In the genomic region with DNA sequence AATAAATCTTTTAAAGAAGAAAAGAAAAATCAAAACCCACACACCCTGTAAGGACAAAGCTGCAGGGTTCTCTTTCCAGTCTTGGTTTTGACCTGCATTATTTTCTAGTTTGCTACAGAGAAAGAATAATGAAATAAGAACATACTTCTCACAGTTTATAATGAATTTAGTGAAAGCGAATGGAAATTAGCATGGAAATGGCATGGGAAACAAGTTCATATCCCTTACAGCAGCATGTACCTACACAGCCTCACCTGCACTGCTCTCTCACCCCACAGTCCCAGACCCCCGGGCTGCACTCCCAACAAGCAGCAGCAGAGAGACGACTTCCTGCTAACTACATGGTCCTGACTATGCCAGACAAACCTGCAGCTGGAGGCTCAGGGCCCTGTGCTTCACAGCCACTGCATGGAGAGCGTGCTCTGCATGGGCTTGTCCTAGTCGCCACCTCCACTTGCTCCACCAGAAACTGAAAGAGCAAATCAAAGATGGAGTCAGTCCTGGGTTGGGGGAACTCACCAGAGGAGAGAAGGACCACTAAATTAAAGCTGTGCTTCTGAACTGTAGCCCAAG, we compare ENCODE assay signal across 8 mouse cellular contexts. TPM values are rescaled to one million over a fixed set of nuclear protein-coding genes. Genes with fewer than 3 reads are reported as not detected.
A peak's percentile ranks its signal among the peaks of the same experiment; 100 is the strongest.
DNase-seq lines count a peak whose midpoint lies in the region; ATAC-seq and TF ChIP-seq lines count a peak whose summit lies in the region.
"Not testable (repeated sequence)": the region's sequence is repeated elsewhere in the genome, so short reads cannot be mapped to it uniquely, and the experiment has no call there.

No protein-coding gene starts in this region.

- TF ChIP-seq CTCF in forebrain, postnatal 0 days (IDR thresholded peaks at IDR 0.05; ENCODE audit: low read depth); kidney, postnatal 0 days (IDR thresholded peaks at IDR 0.05; ENCODE audit: low read depth); lung, embryonic 14.5 days (IDR thresholded peaks at IDR 0.05; ENCODE audit: low read depth); midbrain, postnatal 0 days (IDR thresholded peaks at IDR 0.05): not testable (repeated sequence)

- H3K27me3 ChIP-seq in forebrain, postnatal 0 days (ENCODE audit: insufficient read depth, low read length); hindbrain, embryonic 14.5 days (ENCODE audit: control insufficient read depth, insufficient read depth, low read length); kidney, postnatal 0 days (ENCODE audit: insufficient read depth, low read length); lung, embryonic 14.5 days (ENCODE audit: insufficient read depth, low read length); midbrain, postnatal 0 days (ENCODE audit: insufficient read depth, low read length): not testable (repeated sequence)

- peak; percentile 24 for DNase-seq in embryo, embryonic 10.5 days (ENCODE audit: low spot score)
- DNase-seq in forebrain, postnatal 0 days; lung, embryonic 14.5 days: not testable (repeated sequence)
- peak; percentile 32 for DNase-seq in hindbrain, embryonic 14.5 days (ENCODE audit: low spot score)
- peak; percentile 38 for DNase-seq in kidney, postnatal 0 days (ENCODE audit: low spot score)
- peak; percentile 22 for DNase-seq in midbrain, postnatal 0 days (ENCODE audit: low spot score)
- DNase-seq in thymus, postnatal 0 days (ENCODE audit: low spot score): peak; percentile 17

- H3K4me2 ChIP-seq in forebrain, postnatal 0 days (ENCODE audit: low read depth); hindbrain, embryonic 14.5 days (replicated peaks); kidney, postnatal 0 days (ENCODE audit: low read length); lung, embryonic 14.5 days; midbrain, postnatal 0 days (ENCODE audit: low read depth, low read length, poor library complexity, severe bottlenecking): not testable (repeated sequence)

- H3K27ac ChIP-seq in forebrain, postnatal 0 days (ENCODE audit: low read depth, low read length); hindbrain, embryonic 14.5 days; kidney, postnatal 0 days; lung, embryonic 14.5 days (ENCODE audit: low read depth); midbrain, postnatal 0 days (ENCODE audit: low read depth, low read length): not testable (repeated sequence)

- peak; percentile 21 for ATAC-seq in CD4-positive, CD25-positive, alpha-beta regulatory T cell, adult 4 months
- ATAC-seq in forebrain, postnatal 0 days: peak; percentile 21
- ATAC-seq in hindbrain, embryonic 14.5 days (ENCODE audit: low FRiP score): peak; percentile 28
- peak; percentile 12 for ATAC-seq in kidney, postnatal 0 days (replicated peaks; ENCODE audit: low FRiP score, low read depth)
- peak; percentile 7 for ATAC-seq in lung, embryonic 14.5 days (ENCODE audit: insufficient read depth)
- peak; percentile 2; the same call in 1 of the 2 replicates for ATAC-seq in midbrain, postnatal 0 days (ENCODE audit: low FRiP score)

- peaks cover 20% of the 10 kb centered on the region for H3K9me3 ChIP-seq in forebrain, postnatal 0 days (ENCODE audit: low read length)
- peaks cover 12% of the 10 kb centered on the region for H3K9me3 ChIP-seq in hindbrain, embryonic 14.5 days (ENCODE audit: control insufficient read depth, low read length)
- not testable (repeated sequence) for H3K9me3 ChIP-seq in kidney, postnatal 0 days (replicated peaks; ENCODE audit: low read length)
- H3K9me3 ChIP-seq in lung, embryonic 14.5 days (ENCODE audit: low read depth, low read length): peaks cover 12% of the 10 kb centered on the region; the same call in 1 of the 2 replicates
- peaks cover 16% of the 10 kb centered on the region; the same call in 1 of the 2 replicates for H3K9me3 ChIP-seq in midbrain, postnatal 0 days (ENCODE audit: low read length)

- not testable (repeated sequence) for H3K36me3 ChIP-seq in forebrain, postnatal 0 days (ENCODE audit: insufficient read depth); hindbrain, embryonic 14.5 days (replicated peaks; ENCODE audit: control insufficient read depth, insufficient read depth); kidney, postnatal 0 days (ENCODE audit: insufficient read depth, low read length); lung, embryonic 14.5 days (ENCODE audit: insufficient read depth); midbrain, postnatal 0 days (ENCODE audit: insufficient read depth, low read length)

- H3K4me1 ChIP-seq in forebrain, postnatal 0 days (ENCODE audit: insufficient read depth); hindbrain, embryonic 14.5 days (replicated peaks; ENCODE audit: control insufficient read depth, insufficient read depth, low read length); kidney, postnatal 0 days (replicated peaks; ENCODE audit: insufficient read depth, low read length); lung, embryonic 14.5 days (ENCODE audit: insufficient read depth); midbrain, postnatal 0 days (ENCODE audit: insufficient read depth, low read length): not testable (repeated sequence)

- 96% methylated on average over 3 of the region's 5 CpGs for WGBS in forebrain, postnatal 0 days
- WGBS in hindbrain, embryonic 14.5 days: 89% methylated on average over 3 of the region's 5 CpGs
- WGBS in kidney, postnatal 0 days: 77% methylated on average over 3 of the region's 5 CpGs
- 71% methylated on average over 3 of the region's 5 CpGs for WGBS in lung, embryonic 14.5 days
- 85% methylated on average over 3 of the region's 5 CpGs for WGBS in midbrain, postnatal 0 days

- H3K9ac ChIP-seq in forebrain, postnatal 0 days; hindbrain, embryonic 14.5 days; kidney, postnatal 0 days (ENCODE audit: low read depth, low read length); lung, embryonic 14.5 days; midbrain, postnatal 0 days (replicated peaks; ENCODE audit: low read length, poor library complexity, severe bottlenecking): not testable (repeated sequence)

- not testable (repeated sequence) for H3K4me3 ChIP-seq in forebrain, postnatal 0 days (ENCODE audit: low read depth, low read length); hindbrain, embryonic 14.5 days (replicated peaks; ENCODE audit: low read length); kidney, postnatal 0 days (replicated peaks; ENCODE audit: low read depth, low read length); lung, embryonic 14.5 days (ENCODE audit: low read depth, low read length); midbrain, postnatal 0 days (ENCODE audit: low read depth, low read length)

RNA-seq across cellular contexts. Expression of gene Sfi1, which starts 28.0 kb away (rescaled TPM):
- 10 to 100 TPM; 31.5 to 46.1 TPM for polyA plus RNA-seq in CD4-positive, CD25-positive, alpha-beta regulatory T cell, adult 4 months (2017; shearing (Covaris generic))
- total RNA-seq in forebrain, postnatal 0 days (2014; rRNA removed): 17.7 and 22.8 TPM in 2 replicates
- 4.7 and 8.7 TPM in 2 replicates for polyA plus RNA-seq in forebrain, postnatal 0 days (2015; fragmentation: Nextera tagmentation; extraction: Ambion mirVana)
- 11.3 and 11.9 TPM in 2 replicates for polyA plus RNA-seq in hindbrain, embryonic 14.5 days (2014; fragmentation: Nextera tagmentation; extraction: Ambion mirVana)
- polyA plus RNA-seq in kidney, postnatal 0 days (2015; fragmentation: Nextera tagmentation; extraction: Ambion mirVana): 7.4 and 8.4 TPM in 2 replicates
- polyA plus RNA-seq in lung, embryonic 14.5 days (2014; fragmentation: Nextera tagmentation; extraction: Ambion mirVana): 10.7 and 10.8 TPM in 2 replicates
- 16.3 and 17.6 TPM in 2 replicates for total RNA-seq in midbrain, postnatal 0 days (2014; rRNA removed)
- 10.8 and 11.3 TPM in 2 replicates for polyA plus RNA-seq in midbrain, postnatal 0 days (2015; fragmentation: Nextera tagmentation; extraction: Ambion mirVana)
- 9.7 and 14.0 TPM in 2 replicates for polyA plus RNA-seq in thymus, postnatal 0 days (2015; fragmentation: Nextera tagmentation; extraction: Ambion mirVana)

RNA-seq across cellular contexts. Expression of gene Eif4enif1, which starts 36.9 kb away (rescaled TPM):
- 10 to 100 TPM; 54.0 to 72.4 TPM for polyA plus RNA-seq in CD4-positive, CD25-positive, alpha-beta regulatory T cell, adult 4 months (2017; shearing (Covaris generic))
- 55.6 and 79.4 TPM in 2 replicates for total RNA-seq in forebrain, postnatal 0 days (2014; rRNA removed)
- polyA plus RNA-seq in forebrain, postnatal 0 days (2015; fragmentation: Nextera tagmentation; extraction: Ambion mirVana): 31.4 and 36.5 TPM in 2 replicates
- 48.7 and 54.0 TPM in 2 replicates for polyA plus RNA-seq in hindbrain, embryonic 14.5 days (2014; fragmentation: Nextera tagmentation; extraction: Ambion mirVana)
- polyA plus RNA-seq in kidney, postnatal 0 days (2015; fragmentation: Nextera tagmentation; extraction: Ambion mirVana): 26.2 and 29.2 TPM in 2 replicates
- 58.1 and 59.8 TPM in 2 replicates for polyA plus RNA-seq in lung, embryonic 14.5 days (2014; fragmentation: Nextera tagmentation; extraction: Ambion mirVana)
- 56.9 and 59.6 TPM in 2 replicates for total RNA-seq in midbrain, postnatal 0 days (2014; rRNA removed)
- polyA plus RNA-seq in midbrain, postnatal 0 days (2015; fragmentation: Nextera tagmentation; extraction: Ambion mirVana): 35.9 and 43.3 TPM in 2 replicates
- polyA plus RNA-seq in thymus, postnatal 0 days (2015; fragmentation: Nextera tagmentation; extraction: Ambion mirVana): 26.9 and 29.6 TPM in 2 replicates
